Mouse (Mus musculus): Measurements from ENCODE around the gene Gm17482. TPM values are rescaled to one million over a fixed set of nuclear protein-coding genes. Genes with fewer than 3 reads are reported as not detected.

Gene Gm17482
- polyA plus RNA-seq, 1 experiment from 2014 or later, result not detected

DNA sequence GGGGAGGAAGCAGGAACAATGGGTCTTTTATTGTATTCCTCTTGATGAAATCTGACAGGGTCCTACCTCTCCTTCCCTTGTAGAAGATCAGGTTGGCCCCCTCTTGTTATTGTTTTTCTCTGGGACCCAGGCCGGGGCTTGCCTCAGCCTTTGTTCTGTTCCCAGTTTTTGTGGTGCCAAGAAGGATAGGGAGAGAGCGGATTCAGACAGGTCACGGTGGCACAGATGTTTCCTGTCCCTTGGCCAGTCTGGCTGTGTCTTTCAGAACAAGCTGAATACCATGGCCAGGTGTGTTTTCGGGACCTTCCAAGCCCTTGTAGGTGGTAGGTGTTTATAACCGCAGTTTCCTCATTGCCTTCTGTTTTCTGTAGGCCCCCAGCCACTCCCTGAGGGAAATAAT lies 14.0 kb upstream of the Gm17482 start:
- ATAC-seq (ENCODE audit: low read depth), result peak; percentile 53; the same call in 1 of the 2 replicates
- Histone ChIP-seq H3K9ac (ENCODE audit: low read length) (no peak overlapping the region), H3K27me3 (ENCODE audit: control insufficient read depth, insufficient read depth, low read depth, low read length) (no peaks in the 10 kb centered on the region), H3K4me3 (ENCODE audit: low read length) (no peak overlapping the region), H3K9me3 (ENCODE audit: control insufficient read depth, low read length) (no peaks in the 10 kb centered on the region), H3K4me2 (ENCODE audit: low read depth, low read length) (no peak overlapping the region), H3K4me1 (replicated peaks; ENCODE audit: control insufficient read depth, insufficient read depth, low read length) (peaks cover 3% of the 10 kb centered on the region), H3K36me3 (ENCODE audit: control insufficient read depth, insufficient read depth, low read length) (no peaks in the 10 kb centered on the region), H3K27ac (ENCODE audit: low read length) (peak overlapping the region; percentile 69)
- 37% methylated on average over 5 of the region's 5 CpGs for WGBS

DNA sequence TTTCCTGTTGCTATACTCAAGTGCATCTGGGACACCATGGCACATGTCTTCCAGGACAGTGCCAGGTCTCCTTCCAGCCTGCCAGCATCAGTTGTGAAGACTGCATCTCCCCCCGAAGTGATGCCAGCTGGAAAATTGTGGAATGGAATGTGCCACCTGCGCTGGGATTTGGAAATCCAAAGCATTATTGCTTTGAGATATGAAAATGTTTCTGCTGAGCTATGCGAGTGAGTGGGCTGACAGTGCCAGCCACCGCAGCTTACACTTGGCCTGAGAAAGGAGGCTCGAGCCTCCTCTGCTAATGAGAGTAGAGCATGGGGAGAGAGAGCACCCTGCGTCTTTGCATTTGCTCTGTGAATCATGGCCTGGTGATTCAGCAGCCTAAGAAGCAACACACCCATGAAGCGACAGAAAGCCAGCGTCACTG lies 5.9 kb upstream of the Gm17482 start:
- H3K36me3 ChIP-seq (ENCODE audit: control insufficient read depth, insufficient read depth, low read length), result no peaks in the 10 kb centered on the region
- H3K4me1 ChIP-seq (replicated peaks; ENCODE audit: control insufficient read depth, insufficient read depth, low read length), result 0 out of 2 replicates have a peak, but pooled peaks cover 2% of the 10 kb centered on the region
- no peak overlapping the region for H3K9ac ChIP-seq (ENCODE audit: low read length)
- no peak overlapping the region for H3K4me2 ChIP-seq (ENCODE audit: low read depth, low read length)
- no peaks in the 10 kb centered on the region; the same call in 1 of the 2 replicates for H3K27me3 ChIP-seq (ENCODE audit: control insufficient read depth, insufficient read depth, low read depth, low read length)
- no peak overlapping the region for H3K27ac ChIP-seq (ENCODE audit: low read length)
- H3K9me3 ChIP-seq (ENCODE audit: control insufficient read depth, low read length), result no peaks in the 10 kb centered on the region
- ATAC-seq (ENCODE audit: low read depth), result no peak
- 77% methylated on average over 8 of the region's 8 CpGs for WGBS
- no peak overlapping the region for H3K4me3 ChIP-seq (ENCODE audit: low read length)

DNA sequence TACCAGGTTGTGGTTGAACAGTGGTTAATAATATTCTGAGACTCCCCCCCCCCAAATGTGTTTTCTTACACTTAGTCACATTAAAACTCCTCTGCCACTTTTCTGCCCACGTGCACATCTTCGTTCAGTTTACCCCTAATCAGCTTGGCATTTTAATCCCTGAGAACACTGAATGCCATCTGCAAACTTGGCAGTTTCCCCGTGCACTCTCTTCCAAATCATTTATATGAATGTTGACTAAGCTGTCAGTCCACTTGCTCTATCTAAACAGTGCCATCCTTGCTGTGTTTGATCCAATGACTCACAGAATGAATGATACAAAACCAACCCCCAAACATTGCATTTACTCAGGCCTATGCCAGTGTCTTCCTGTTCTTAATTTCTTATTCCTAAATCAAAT lies 1.6 kb upstream of the Gm17482 start:
- H3K36me3 ChIP-seq (ENCODE audit: control insufficient read depth, insufficient read depth, low read length), result no peaks in the 10 kb centered on the region
- WGBS, result 37% methylated on average over 3 of the region's 3 CpGs
- H3K27ac ChIP-seq (ENCODE audit: low read length), result no peak overlapping the region
- H3K4me2 ChIP-seq (ENCODE audit: low read depth, low read length), result no peak overlapping the region
- no peak for ATAC-seq (ENCODE audit: low read depth)
- no peak overlapping the region for H3K9ac ChIP-seq (ENCODE audit: low read length)
- peaks cover 2% of the 10 kb centered on the region; the same call in 1 of the 2 replicates for H3K4me1 ChIP-seq (replicated peaks; ENCODE audit: control insufficient read depth, insufficient read depth, low read length)
- no peaks in the 10 kb centered on the region; the same call in 1 of the 2 replicates for H3K27me3 ChIP-seq (ENCODE audit: control insufficient read depth, insufficient read depth, low read depth, low read length)
- H3K4me3 ChIP-seq (ENCODE audit: low read length), result no peak overlapping the region
- H3K9me3 ChIP-seq (ENCODE audit: control insufficient read depth, low read length), result no peaks in the 10 kb centered on the region

GRCm38 (mm10) chr6:115227529-115227928 lies 386 bp downstream of the Gm17482 start:
- 0% methylated on average over 2 of the region's 2 CpGs for WGBS
- no peaks in the 10 kb centered on the region for H3K27me3 ChIP-seq (ENCODE audit: control insufficient read depth, insufficient read depth, low read depth, low read length)
- H3K4me3 ChIP-seq (ENCODE audit: low read length), result no peak overlapping the region
- H3K9ac ChIP-seq (ENCODE audit: low read length), result no peak overlapping the region
- ATAC-seq (ENCODE audit: low read depth), result peak; percentile 78; the same call in 1 of the 2 replicates
- no peak overlapping the region for H3K27ac ChIP-seq (ENCODE audit: low read length)
- no peaks in the 10 kb centered on the region for H3K36me3 ChIP-seq (ENCODE audit: control insufficient read depth, insufficient read depth, low read length)
- peaks cover 6% of the 10 kb centered on the region; the same call in 1 of the 2 replicates for H3K4me1 ChIP-seq (replicated peaks; ENCODE audit: control insufficient read depth, insufficient read depth, low read length)
- no peak overlapping the region for H3K4me2 ChIP-seq (ENCODE audit: low read depth, low read length)
- H3K9me3 ChIP-seq (ENCODE audit: control insufficient read depth, low read length), result no peaks in the 10 kb centered on the region

DNA sequence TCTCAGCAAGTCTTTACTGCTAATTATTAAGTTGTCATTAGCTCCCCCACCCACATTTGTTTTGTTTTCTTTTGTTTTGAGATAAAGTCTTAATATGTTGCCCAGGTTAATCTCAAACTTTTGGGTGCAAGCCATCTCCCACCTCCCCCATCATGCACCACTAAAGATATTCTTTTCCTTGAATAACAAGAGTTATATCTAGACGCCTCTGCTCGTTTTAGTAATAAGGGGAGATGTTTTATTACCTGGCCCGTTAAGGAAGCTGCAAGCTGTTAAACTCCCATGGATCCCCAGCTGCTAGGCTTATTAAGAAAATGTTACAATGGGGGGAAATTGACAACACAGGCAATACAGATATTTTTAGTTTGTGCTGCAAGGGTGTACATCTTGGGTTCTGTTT lies 3.4 kb downstream of the Gm17482 start:
- H3K4me2 ChIP-seq (ENCODE audit: low read depth, low read length), result no peak overlapping the region
- ATAC-seq (ENCODE audit: low read depth), result no peak
- 77% methylated on average over 3 of the region's 3 CpGs for WGBS

DNA sequence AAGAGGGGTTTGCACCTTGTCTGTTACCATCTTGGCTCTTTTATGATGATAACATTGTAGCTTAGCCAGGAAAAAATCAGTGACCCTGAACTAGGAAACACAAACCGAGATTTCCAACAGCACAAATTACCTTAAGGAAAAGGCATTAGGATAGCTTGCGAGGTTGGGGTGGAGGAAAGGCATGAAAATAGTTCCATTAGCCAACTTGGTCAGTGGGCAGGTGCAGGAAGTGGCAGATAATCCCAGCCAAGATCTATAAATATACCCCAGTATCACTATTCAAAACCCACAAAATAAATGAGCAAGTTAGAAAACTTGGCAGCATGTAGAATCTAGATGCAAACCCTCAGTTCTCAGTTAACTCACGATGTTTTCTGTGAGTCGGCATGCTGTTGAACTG lies 4.7 kb downstream of the Gm17482 start:
- Histone ChIP-seq H3K27me3 (ENCODE audit: control insufficient read depth, insufficient read depth, low read depth, low read length) (no peaks in the 10 kb centered on the region), H3K27ac (ENCODE audit: low read length) (no peak overlapping the region), H3K36me3 (ENCODE audit: control insufficient read depth, insufficient read depth, low read length) (no peaks in the 10 kb centered on the region), H3K4me2 (ENCODE audit: low read depth, low read length) (no peak overlapping the region), H3K4me3 (ENCODE audit: low read length) (no peak overlapping the region), H3K9me3 (ENCODE audit: control insufficient read depth, low read length) (no peaks in the 10 kb centered on the region), H3K9ac (ENCODE audit: low read length) (no peak overlapping the region), H3K4me1 (replicated peaks; ENCODE audit: control insufficient read depth, insufficient read depth, low read length) (peaks cover 4% of the 10 kb centered on the region; the same call in 1 of the 2 replicates)
- 48% methylated on average over 4 of the region's 4 CpGs for WGBS
- no peak for ATAC-seq (ENCODE audit: low read depth)

More for the DNA sequence above, 3.4 kb downstream of the Gm17482 start:
- H3K4me1 ChIP-seq (replicated peaks; ENCODE audit: control insufficient read depth, insufficient read depth, low read length), result peaks cover 4% of the 10 kb centered on the region; the same call in 1 of the 2 replicates
- no peaks in the 10 kb centered on the region for H3K27me3 ChIP-seq (ENCODE audit: control insufficient read depth, insufficient read depth, low read depth, low read length)
- H3K9ac ChIP-seq (ENCODE audit: low read length), result no peak overlapping the region
- H3K4me3 ChIP-seq (ENCODE audit: low read length), result no peak overlapping the region
- no peak overlapping the region for H3K27ac ChIP-seq (ENCODE audit: low read length)
- H3K36me3 ChIP-seq (ENCODE audit: control insufficient read depth, insufficient read depth, low read length), result no peaks in the 10 kb centered on the region
- no peaks in the 10 kb centered on the region for H3K9me3 ChIP-seq (ENCODE audit: control insufficient read depth, low read length)

DNA sequence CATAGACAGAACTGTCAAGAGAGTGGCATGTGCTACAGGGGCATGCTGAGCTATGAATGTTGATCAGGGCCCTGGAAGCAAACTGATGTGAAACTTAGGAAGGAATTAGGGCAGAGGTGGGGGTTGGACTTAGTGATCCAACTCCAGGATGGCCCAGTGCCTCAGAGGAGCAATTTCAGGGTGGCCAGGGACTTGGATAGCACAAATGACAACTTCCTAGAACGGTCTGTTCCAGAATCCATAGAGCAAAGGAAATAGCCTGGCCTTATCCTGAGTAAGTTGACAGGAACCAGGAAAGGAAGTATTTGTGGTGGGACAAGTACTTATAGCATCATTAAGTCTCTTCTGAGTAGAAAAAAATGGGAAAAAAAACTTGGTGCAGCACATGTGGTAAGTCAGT lies 5.4 kb downstream of the Gm17482 start:
- Histone ChIP-seq H3K27ac (ENCODE audit: low read length) (no peak overlapping the region), H3K36me3 (ENCODE audit: control insufficient read depth, insufficient read depth, low read length) (no peaks in the 10 kb centered on the region), H3K27me3 (ENCODE audit: control insufficient read depth, insufficient read depth, low read depth, low read length) (no peaks in the 10 kb centered on the region), H3K9me3 (ENCODE audit: control insufficient read depth, low read length) (no peaks in the 10 kb centered on the region), H3K4me3 (ENCODE audit: low read length) (no peak overlapping the region), H3K9ac (ENCODE audit: low read length) (no peak overlapping the region), H3K4me1 (replicated peaks; ENCODE audit: control insufficient read depth, insufficient read depth, low read length) (peaks cover 4% of the 10 kb centered on the region; the same call in 1 of the 2 replicates), H3K4me2 (ENCODE audit: low read depth, low read length) (no peak overlapping the region)
- no peak for ATAC-seq (ENCODE audit: low read depth)
- WGBS, result 50% methylated on average over 1 of the region's 1 CpGs

GRCm38 (mm10) chr6:115238031-115239027 lies 11.2 kb downstream of the Gm17482 start:
- Histone ChIP-seq H3K36me3 (ENCODE audit: control insufficient read depth, insufficient read depth, low read length) (no peaks in the 10 kb centered on the region), H3K27me3 (ENCODE audit: control insufficient read depth, insufficient read depth, low read depth, low read length) (no peaks in the 10 kb centered on the region), H3K4me2 (ENCODE audit: low read depth, low read length) (no peak overlapping the region), H3K27ac (ENCODE audit: low read length) (no peak overlapping the region), H3K9me3 (ENCODE audit: control insufficient read depth, low read length) (no peaks in the 10 kb centered on the region), H3K9ac (ENCODE audit: low read length) (no peak overlapping the region), H3K4me3 (ENCODE audit: low read length) (no peak overlapping the region), H3K4me1 (replicated peaks; ENCODE audit: control insufficient read depth, insufficient read depth, low read length) (peaks cover 4% of the 10 kb centered on the region; the same call in 1 of the 2 replicates)
- ATAC-seq (ENCODE audit: low read depth), result no peak
- 78% methylated on average over 9 of the region's 9 CpGs for WGBS

DNA sequence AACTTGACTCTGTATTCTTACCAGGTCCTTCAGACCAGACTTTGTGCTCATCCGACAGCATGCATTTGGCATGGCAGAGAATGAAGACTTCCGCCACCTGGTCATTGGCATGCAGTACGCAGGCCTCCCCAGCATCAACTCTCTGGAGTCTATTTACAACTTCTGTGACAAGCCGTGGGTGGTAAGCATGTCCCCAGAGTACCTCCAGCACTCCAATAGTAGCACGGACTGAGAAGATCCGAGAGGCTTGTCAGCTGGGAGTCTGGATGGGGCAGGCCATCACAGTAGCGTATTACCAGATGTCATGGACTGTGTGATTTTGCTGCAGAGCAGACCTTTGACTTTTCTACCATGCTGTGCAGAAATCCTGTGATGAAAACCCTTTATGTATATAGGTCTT lies 12.2 kb downstream of the Gm17482 start:
- H3K4me1 ChIP-seq (replicated peaks; ENCODE audit: control insufficient read depth, insufficient read depth, low read length), result peaks cover 4% of the 10 kb centered on the region; the same call in 1 of the 2 replicates
- ATAC-seq (ENCODE audit: low read depth), result no peak
- 83% methylated on average over 7 of the region's 7 CpGs for WGBS
- H3K4me2 ChIP-seq (ENCODE audit: low read depth, low read length), result no peak overlapping the region
- H3K27ac ChIP-seq (ENCODE audit: low read length), result no peak overlapping the region
- H3K4me3 ChIP-seq (ENCODE audit: low read length), result no peak overlapping the region
- no peaks in the 10 kb centered on the region for H3K36me3 ChIP-seq (ENCODE audit: control insufficient read depth, insufficient read depth, low read length)
- no peak overlapping the region for H3K9ac ChIP-seq (ENCODE audit: low read length)
- no peaks in the 10 kb centered on the region for H3K9me3 ChIP-seq (ENCODE audit: control insufficient read depth, low read length)
- no peaks in the 10 kb centered on the region for H3K27me3 ChIP-seq (ENCODE audit: control insufficient read depth, insufficient read depth, low read depth, low read length)
